Mouse (Mus musculus): ENCODE results near the gene Gm47969. TPM values are rescaled to one million over a fixed set of nuclear protein-coding genes. Genes with fewer than 3 reads are reported as not detected.
"Not testable (repeated sequence)": the region's sequence is repeated elsewhere in the genome, so short reads cannot be mapped to it uniquely, and the experiment has no call there.

Gene Gm47969
- not detected for total RNA-seq (2021)
- long read RNA-seq, experiment 1: 0 reads
- long read RNA-seq, experiment 2: 0 reads

- DNase-seq: no peak
Observed at GRCm38 (mm10) chr1:83044882-83045427, at the start of gene Gm47969. TSS of gene Gm47969 (plus strand) at chr1:83044932.

- DNase-seq: not testable (repeated sequence)
Observed at GRCm38 (mm10) chr1:83000306-83000705, 44.4 kb upstream of the Gm47969 start, which contains the start of gene Gm47959. TSS of gene Gm47959 (plus strand) at chr1:83000548.

- no peak for DNase-seq
Observed at GRCm38 (mm10) chr1:83006218-83007179, 38.2 kb upstream of the Gm47969 start.

DNA sequence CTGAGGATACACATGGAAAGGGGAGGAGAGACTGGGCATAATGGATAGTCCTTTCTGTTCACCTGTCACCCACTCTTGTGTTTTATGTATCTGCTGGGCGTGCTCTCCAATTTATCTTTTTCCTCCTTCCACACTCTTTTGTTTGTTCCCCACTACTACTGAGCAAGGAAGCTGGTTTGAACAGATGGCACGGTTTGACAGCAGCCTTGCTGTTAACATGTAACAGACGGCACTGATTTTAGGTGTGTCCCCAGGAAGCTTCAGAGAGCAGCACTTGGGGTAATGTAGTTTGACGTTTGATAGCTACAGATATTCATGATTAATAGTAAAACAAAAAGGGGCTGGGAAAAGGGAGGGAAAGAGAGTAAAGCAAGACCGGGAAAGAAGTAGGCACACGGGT, 37.3 kb upstream of the Gm47969 start:
- no peak for DNase-seq

DNA sequence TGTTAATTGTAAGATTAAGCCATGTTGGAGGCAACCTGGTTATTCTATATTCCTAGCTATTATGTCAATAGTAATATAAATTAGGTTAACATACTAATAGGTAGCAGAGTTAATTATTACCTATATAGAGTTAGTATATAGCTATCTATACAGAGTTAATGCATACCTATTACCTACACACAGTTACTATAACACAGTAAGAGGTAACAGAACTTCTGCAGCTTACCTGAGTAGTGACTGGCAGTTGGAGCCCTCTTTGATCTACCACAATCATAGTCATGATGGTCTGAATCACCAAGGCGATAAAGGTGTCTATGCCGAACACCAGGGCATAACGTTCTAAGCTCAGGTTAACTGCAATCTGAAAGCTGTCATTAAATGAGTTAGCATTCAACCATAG, 30.3 kb upstream of the Gm47969 start:
- no peak for DNase-seq

- no peak for DNase-seq
Observed at GRCm38 (mm10) chr1:83015329-83015879, 29.3 kb upstream of the Gm47969 start.

GRCm38 (mm10) chr1:83016556-83016955, 28.2 kb upstream of the Gm47969 start:
- no peak for DNase-seq

GRCm38 (mm10) chr1:83031950-83032349, 12.8 kb upstream of the Gm47969 start:
- no peak for DNase-seq

DNA sequence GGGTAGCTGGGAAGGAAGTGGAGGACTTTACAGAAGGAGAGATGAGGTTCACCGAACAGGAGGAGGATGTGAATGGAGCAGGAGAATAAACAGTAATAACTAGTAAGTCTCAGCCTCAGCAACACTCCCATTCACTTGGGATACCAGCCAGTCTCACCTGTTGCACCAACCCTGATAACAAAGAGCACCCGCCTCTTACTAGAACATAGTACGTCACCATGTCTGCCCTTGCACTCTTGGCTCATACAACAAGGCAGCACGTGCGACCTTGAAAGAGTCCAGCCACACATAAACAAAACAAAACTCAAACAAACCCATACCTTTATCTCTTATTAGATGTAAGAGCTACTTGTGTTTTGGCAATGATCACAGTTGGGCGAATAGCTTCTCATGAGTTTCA, 12.2 kb upstream of the Gm47969 start:
- DNase-seq: no peak

GRCm38 (mm10) chr1:83034509-83034908, 10.2 kb upstream of the Gm47969 start:
- DNase-seq: no peak

GRCm38 (mm10) chr1:83036892-83037667, 7.7 kb upstream of the Gm47969 start:
- DNase-seq: no peak

- DNase-seq: no peak
Observed at GRCm38 (mm10) chr1:83038109-83038672, 6.5 kb upstream of the Gm47969 start, which contains the start of gene Slc19a3. TSS of gene Slc19a3 (minus strand) at chr1:83038448.

GRCm38 (mm10) chr1:83039080-83039479, 5.7 kb upstream of the Gm47969 start:
- no peak for DNase-seq

GRCm38 (mm10) chr1:83042380-83042779, 2.4 kb upstream of the Gm47969 start, which contains the start of gene Krtap28-10:
TSS of gene Krtap28-10 (minus strand) at chr1:83042480.
- no peak for DNase-seq

- no peak for DNase-seq
Observed at GRCm38 (mm10) chr1:83058481-83058880, 13.7 kb downstream of the Gm47969 start.

GRCm38 (mm10) chr1:83059278-83059677, 14.5 kb downstream of the Gm47969 start, which contains the start of gene A030005K14Rik:
TSS of gene A030005K14Rik (minus strand) at chr1:83059378.
- DNase-seq: no peak

GRCm38 (mm10) chr1:83060643-83061042, 15.9 kb downstream of the Gm47969 start, which contains the start of gene Krtap28-13:
TSS of gene Krtap28-13 (plus strand) at chr1:83060930.
- DNase-seq: no peak

DNA sequence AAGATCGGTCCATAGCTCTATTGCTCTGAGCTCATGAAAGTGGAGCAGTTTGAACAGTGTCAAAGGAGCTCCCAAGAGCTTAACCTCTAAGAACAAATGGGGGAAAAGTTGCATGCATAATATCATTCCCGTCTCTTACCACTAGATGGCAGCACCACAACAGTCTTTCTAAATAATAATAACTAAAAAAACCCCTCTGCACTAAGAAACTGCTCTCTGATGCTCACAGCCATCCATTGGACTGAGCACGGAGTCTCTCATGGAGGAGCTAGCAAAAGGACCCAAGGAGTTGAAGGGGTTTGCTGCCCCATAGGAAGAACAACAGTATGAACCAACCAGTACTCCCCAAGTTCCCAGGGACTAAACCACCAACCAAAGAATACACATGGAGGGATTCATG, 20.1 kb downstream of the Gm47969 start:
- no peak for DNase-seq

- DNase-seq: no peak
Observed at GRCm38 (mm10) chr1:83066577-83066976, 21.8 kb downstream of the Gm47969 start.

GRCm38 (mm10) chr1:83067205-83067604, 22.5 kb downstream of the Gm47969 start:
- DNase-seq: no peak

GRCm38 (mm10) chr1:83075526-83076189, 30.9 kb downstream of the Gm47969 start:
- no peak for DNase-seq

All from gastrocnemius, postnatal 25 days (tissue).